Mouse (Mus musculus) embryonic facial prominence, embryonic 15.5 days (tissue): ENCODE measurements around the gene Ncam2. TPM values are rescaled to one million over a fixed set of nuclear protein-coding genes. Genes with fewer than 3 reads are reported as not detected.
"Not testable (repeated sequence)": the region's sequence is repeated elsewhere in the genome, so short reads cannot be mapped to it uniquely, and the experiment has no call there.

Experiments
- ATAC-seq: fragments of 200-750 bp; cut with Nextera tagmentation; 2 replicates; pipeline ENCODE4 v1.8.0; 2017; ENCODE audit warnings: low read depth, moderate TSS enrichment; ENCODE audit not compliant: insufficient number of reproducible peaks, low FRiP score, low TSS enrichment
- H3K27ac ChIP-seq: fragments of 300-500 bp; sonication (generic); replicated peaks from 2 replicates; pipeline ENCODE4 v1.5.1; 2015; ENCODE audit warnings: mild to moderate bottlenecking, inconsistent platforms
- H3K27me3 ChIP-seq: fragments of 300-500 bp; sonication (generic); 2 replicates; pipeline ENCODE4 v1.6.1; 2015; ENCODE audit warnings: inconsistent platforms
- H3K36me3 ChIP-seq: fragments of 300-500 bp; sonication (generic); 2 replicates; pipeline ENCODE4 v1.6.1; 2015; ENCODE audit warnings: mild to moderate bottlenecking, inconsistent platforms
- H3K4me1 ChIP-seq: fragments of 300-500 bp; sonication (generic); 2 replicates; pipeline ENCODE4 v1.6.1; 2015; ENCODE audit warnings: inconsistent platforms
- H3K4me2 ChIP-seq: fragments of 300-500 bp; sonication (generic); replicated peaks from 2 replicates; pipeline ENCODE4 v1.6.1; 2015; ENCODE audit warnings: mild to moderate bottlenecking, inconsistent platforms
- H3K4me3 ChIP-seq: fragments of 300-500 bp; sonication (generic); replicated peaks from 2 replicates; pipeline ENCODE4 v1.5.1; 2015; ENCODE audit warnings: mild to moderate bottlenecking, inconsistent platforms
- H3K9ac ChIP-seq: fragments of 300-500 bp; sonication (generic); 2 replicates; pipeline ENCODE4 v1.6.1; 2015; ENCODE audit warnings: inconsistent platforms
- H3K9me3 ChIP-seq: fragments of 300-500 bp; sonication (generic); replicated peaks from 2 replicates; pipeline ENCODE4 v1.6.1; 2016; ENCODE audit warnings: inconsistent platforms
- WGBS: fragments of 180-500 bp; shearing (Covaris S2); methylation state at CpG from one replicate; pipeline ENCODE4 v1.1.7; 2015; 5-methylcytosine and 5-hydroxymethylcytosine counted together
- polyA plus RNA-seq: library from polyadenylated mRNA; unstranded; fragments of >200 nt; fragmentation: Nextera tagmentation; extraction: Ambion mirVana; gene quantifications from 2 replicates; pipeline ENCODE4 v1.2.1, GENCODE M21; 2015

Ncam2 gene
- polyA plus RNA-seq, 1 experiment from 2014 or later = 3.4 TPM

GRCm38 (mm10) chr16:81454472-81454871, 254.0 kb downstream of the Ncam2 start:
- WGBS = 89% methylated on average over 2 of the region's 2 CpGs
- Histone ChIP-seq H3K4me3 (no peak overlapping the region), H3K36me3 (no peaks in the 10 kb centered on the region), H3K9ac (no peak overlapping the region), H3K4me1 (no peaks in the 10 kb centered on the region), H3K27ac (no peak overlapping the region), H3K4me2 (no peak overlapping the region), H3K27me3 (no peaks in the 10 kb centered on the region), H3K9me3 (no peaks in the 10 kb centered on the region)
- ATAC-seq = no peak

DNA sequence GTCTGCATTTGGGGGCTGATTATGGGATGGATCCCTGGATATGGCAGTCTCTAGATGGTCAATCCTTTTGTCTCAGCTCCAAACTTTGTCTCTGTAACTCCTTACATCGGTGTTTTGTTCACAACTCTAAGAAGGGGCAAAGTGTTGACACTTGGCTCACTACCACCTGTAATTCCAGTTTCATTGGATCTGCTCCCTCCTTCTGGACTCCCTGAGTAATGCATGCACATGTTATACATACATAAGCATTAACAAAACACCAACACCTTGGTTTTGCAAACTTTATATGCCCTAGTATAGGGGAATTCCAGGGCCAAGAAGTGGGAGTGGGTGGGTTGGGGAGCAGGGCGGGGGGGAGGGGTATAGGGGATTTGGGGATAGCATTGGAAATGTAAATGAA, 262.2 kb downstream of the Ncam2 start:
- H3K27me3 ChIP-seq, H3K4me1 ChIP-seq, H3K9me3 ChIP-seq, H3K9ac ChIP-seq, H3K4me2 ChIP-seq, H3K4me3 ChIP-seq, ATAC-seq, H3K27ac ChIP-seq, H3K36me3 ChIP-seq: not testable (repeated sequence)
- 84% methylated on average over 2 of the region's 2 CpGs for WGBS

GRCm38 (mm10) chr16:81472925-81473324, 272.4 kb downstream of the Ncam2 start:
- WGBS = 46% methylated on average over 1 of the region's 1 CpGs
- Histone ChIP-seq H3K36me3 (no peaks in the 10 kb centered on the region), H3K9ac (no peak overlapping the region), H3K9me3 (no peaks in the 10 kb centered on the region), H3K4me3 (no peak overlapping the region), H3K4me1 (no peaks in the 10 kb centered on the region), H3K4me2 (no peak overlapping the region), H3K27ac (no peak overlapping the region), H3K27me3 (no peaks in the 10 kb centered on the region)
- no peak for ATAC-seq

DNA sequence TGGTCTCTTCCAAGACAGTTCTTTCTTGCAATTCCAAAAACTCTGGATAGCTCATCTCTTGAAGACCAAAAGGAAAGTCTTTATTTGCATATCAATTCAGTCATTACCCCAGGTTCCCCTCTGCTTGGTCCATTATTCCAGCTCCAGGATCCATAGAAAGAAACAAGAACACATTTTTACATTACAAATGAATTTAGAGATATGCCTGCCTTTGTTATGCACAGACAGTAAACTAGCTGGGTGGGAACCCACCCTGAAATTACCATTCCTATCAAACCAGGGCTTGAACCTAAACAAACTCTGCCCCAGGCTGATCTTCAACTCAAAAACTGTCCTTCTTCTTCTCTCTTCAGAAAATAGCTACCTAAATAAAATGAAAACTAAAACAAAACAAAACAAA, 280.6 kb downstream of the Ncam2 start:
- Histone ChIP-seq H3K4me3 (no peak overlapping the region), H3K4me1 (no peaks in the 10 kb centered on the region), H3K27me3 (no peaks in the 10 kb centered on the region), H3K9ac (no peak overlapping the region), H3K4me2 (no peak overlapping the region), H3K36me3 (no peaks in the 10 kb centered on the region), H3K27ac (no peak overlapping the region), H3K9me3 (no peaks in the 10 kb centered on the region)
- no peak for ATAC-seq

DNA sequence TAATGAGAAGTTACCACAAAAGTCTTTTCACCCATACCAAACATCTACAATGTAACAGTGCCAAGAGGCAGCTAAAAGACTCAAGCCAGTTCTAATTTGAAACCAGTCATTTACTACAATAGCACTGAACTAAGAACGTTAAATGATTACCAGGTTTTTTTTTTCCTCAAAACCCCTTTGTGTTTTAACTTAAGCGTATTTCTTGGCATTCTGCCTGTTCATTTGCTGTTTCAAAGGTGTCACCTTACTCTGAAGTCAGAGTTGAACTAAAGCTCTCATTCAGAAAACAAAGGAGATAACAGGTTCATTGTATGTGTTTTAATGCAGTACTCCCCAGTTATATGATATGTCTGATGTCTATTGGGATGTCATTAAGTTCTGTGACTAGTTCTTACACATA, 295.6 kb downstream of the Ncam2 start:
- Histone ChIP-seq H3K9ac (no peak overlapping the region), H3K4me2 (no peak overlapping the region), H3K4me1 (no peaks in the 10 kb centered on the region), H3K36me3 (no peaks in the 10 kb centered on the region), H3K27ac (no peak overlapping the region), H3K27me3 (no peaks in the 10 kb centered on the region), H3K4me3 (no peak overlapping the region), H3K9me3 (no peaks in the 10 kb centered on the region)
- ATAC-seq = no peak
- 44% methylated on average over 2 of the region's 2 CpGs for WGBS

GRCm38 (mm10) chr16:81502578-81502977, 302.1 kb downstream of the Ncam2 start:
- WGBS = 62% methylated on average over 2 of the region's 2 CpGs
- Histone ChIP-seq H3K4me2 (no peak overlapping the region), H3K27ac (no peak overlapping the region), H3K36me3 (no peaks in the 10 kb centered on the region), H3K4me3 (no peak overlapping the region), H3K9me3 (no peaks in the 10 kb centered on the region), H3K4me1 (no peaks in the 10 kb centered on the region), H3K27me3 (no peaks in the 10 kb centered on the region), H3K9ac (no peak overlapping the region)
- ATAC-seq = no peak

- no peak overlapping the region for H3K4me2 ChIP-seq
- H3K27ac ChIP-seq = no peak overlapping the region
- no peaks in the 10 kb centered on the region for H3K9me3 ChIP-seq
- H3K4me1 ChIP-seq = no peaks in the 10 kb centered on the region
- H3K36me3 ChIP-seq = no peaks in the 10 kb centered on the region
- 83% methylated on average over 3 of the region's 3 CpGs for WGBS
- H3K9ac ChIP-seq = no peak overlapping the region
- H3K4me3 ChIP-seq = no peak overlapping the region
- H3K27me3 ChIP-seq = no peaks in the 10 kb centered on the region
- ATAC-seq = no peak
Measured at GRCm38 (mm10) chr16:81536230-81536629, 335.7 kb downstream of the Ncam2 start.

DNA sequence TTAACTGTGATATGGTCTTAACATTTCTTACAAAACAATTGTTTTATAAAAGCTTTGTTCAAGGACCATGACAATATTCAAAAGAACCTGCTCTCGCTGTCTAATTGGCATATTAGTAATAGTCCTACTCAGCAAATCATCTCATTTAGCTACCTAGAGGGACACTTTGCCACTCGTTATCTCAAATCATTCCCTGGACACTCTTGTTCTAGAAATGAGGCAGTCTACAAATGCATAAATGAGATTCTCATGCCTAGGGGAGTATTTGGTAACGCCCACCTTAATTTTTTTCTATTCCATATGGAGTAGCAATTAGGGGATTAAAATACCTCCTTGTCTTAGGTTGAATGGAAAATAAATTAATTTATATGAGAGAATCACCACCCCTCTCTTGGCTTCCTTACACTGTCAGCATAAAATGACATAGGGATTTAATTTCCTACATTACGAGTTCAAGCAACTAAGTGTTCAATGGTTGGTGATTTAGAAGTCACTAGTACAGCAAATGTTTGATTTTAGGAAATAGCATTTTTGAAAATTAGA, 387.1 kb downstream of the Ncam2 start:
- Histone ChIP-seq H3K9me3 (no peaks in the 10 kb centered on the region), H3K36me3 (no peaks in the 10 kb centered on the region), H3K4me1 (no peaks in the 10 kb centered on the region), H3K27me3 (no peaks in the 10 kb centered on the region), H3K27ac (no peak overlapping the region), H3K9ac (no peak overlapping the region), H3K4me2 (no peak overlapping the region), H3K4me3 (no peak overlapping the region)
- 73% methylated on average over 4 of the region's 4 CpGs for WGBS
- no peak for ATAC-seq

- no peaks in the 10 kb centered on the region for H3K36me3 ChIP-seq
- no peaks in the 10 kb centered on the region for H3K4me1 ChIP-seq
- H3K9ac ChIP-seq = no peak overlapping the region
- no peak overlapping the region for H3K4me2 ChIP-seq
- H3K9me3 ChIP-seq = no peaks in the 10 kb centered on the region
- WGBS = 47% methylated on average over 6 of the region's 6 CpGs
- no peak for ATAC-seq
- H3K4me3 ChIP-seq = no peak overlapping the region
- no peak overlapping the region for H3K27ac ChIP-seq
- H3K27me3 ChIP-seq = no peaks in the 10 kb centered on the region
Measured at GRCm38 (mm10) chr16:81623276-81623675, 422.8 kb downstream of the Ncam2 start.

GRCm38 (mm10) chr16:81623776-81624175, 423.3 kb downstream of the Ncam2 start:
- Histone ChIP-seq H3K27me3 (no peaks in the 10 kb centered on the region), H3K4me2 (no peak overlapping the region), H3K36me3 (no peaks in the 10 kb centered on the region), H3K9me3 (no peaks in the 10 kb centered on the region), H3K4me3 (no peak overlapping the region), H3K9ac (no peak overlapping the region), H3K27ac (no peak overlapping the region), H3K4me1 (no peaks in the 10 kb centered on the region)
- no peak for ATAC-seq
- 71% methylated on average over 4 of the region's 4 CpGs for WGBS

DNA sequence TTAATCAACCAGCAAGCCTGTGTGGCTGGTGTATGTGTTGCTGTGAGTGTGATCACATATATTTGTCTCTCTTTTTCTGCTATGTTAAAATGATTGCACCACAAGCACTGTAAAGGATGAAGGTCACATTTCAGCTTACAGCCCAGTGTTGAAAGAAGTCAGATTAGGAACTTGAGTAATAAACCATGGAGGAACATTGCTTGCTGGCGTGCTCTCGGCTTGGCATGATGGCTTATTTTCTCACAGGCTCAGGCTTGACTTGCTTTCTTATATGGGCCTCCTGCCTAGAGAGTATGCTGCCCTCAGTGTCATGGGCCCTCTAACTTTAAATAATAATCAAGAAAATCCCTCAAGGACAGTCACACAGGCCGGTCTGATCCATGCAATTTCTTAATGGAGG, 449.8 kb downstream of the Ncam2 start:
- H3K4me3 ChIP-seq = no peak overlapping the region
- H3K9ac ChIP-seq = no peak overlapping the region
- ATAC-seq = no peak
- H3K9me3 ChIP-seq = no peaks in the 10 kb centered on the region
- no peaks in the 10 kb centered on the region for H3K27me3 ChIP-seq
- H3K4me2 ChIP-seq = no peak overlapping the region
- no peak overlapping the region for H3K27ac ChIP-seq
- no peaks in the 10 kb centered on the region for H3K36me3 ChIP-seq
- WGBS = 71% methylated on average over 3 of the region's 3 CpGs
- no peaks in the 10 kb centered on the region for H3K4me1 ChIP-seq

GRCm38 (mm10) chr16:81651550-81651949, 451.1 kb downstream of the Ncam2 start:
- H3K9me3 ChIP-seq = no peaks in the 10 kb centered on the region
- H3K27me3 ChIP-seq = no peaks in the 10 kb centered on the region
- no peak overlapping the region for H3K27ac ChIP-seq
- no peak overlapping the region for H3K4me2 ChIP-seq
- WGBS = 42% methylated on average over 1 of the region's 1 CpGs
- H3K4me3 ChIP-seq = no peak overlapping the region
- no peaks in the 10 kb centered on the region for H3K4me1 ChIP-seq
- no peak overlapping the region for H3K9ac ChIP-seq
- H3K36me3 ChIP-seq = no peaks in the 10 kb centered on the region
- ATAC-seq = no peak
